Mouse (Mus musculus): ENCODE measurements at regions not wholly inside any gene's neighbourhood (a gene's known extent, or its start where the extent isn't known, plus 50 kb on each side); places are given as distances from the start of the nearest gene placed in this dataset.

DNA sequence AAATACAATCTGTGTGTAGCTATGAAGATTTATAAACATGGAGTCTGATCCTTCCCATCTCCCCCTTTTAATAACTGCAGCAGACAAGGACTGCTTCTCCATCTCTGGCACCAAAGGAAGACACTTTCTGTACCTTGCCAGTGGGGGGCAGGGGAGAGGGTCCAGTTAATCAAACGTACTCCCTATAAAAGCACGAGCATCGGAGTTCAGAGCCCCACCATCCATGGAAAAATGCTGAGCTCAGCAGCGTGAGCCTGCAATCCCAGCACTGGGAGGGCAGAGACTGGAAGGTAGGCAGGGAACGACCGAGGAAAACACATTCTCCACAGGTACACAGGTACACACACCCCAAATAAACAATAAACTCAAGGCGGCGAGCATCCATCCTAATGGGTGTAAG, 234.1 kb upstream of the Kazn start:
- TF ChIP-seq POLR2A (IDR thresholded peaks at IDR 0.05; ENCODE audit: low read depth, low read length) (no peak), CTCF (IDR thresholded peaks at IDR 0.05; ENCODE audit: extremely low read depth, insufficient read depth, insufficient read length, insufficient replicate concordance) (no peak)
